Mouse (Mus musculus): ENCODE measurements around the gene Haghl. TPM values are rescaled to one million over a fixed set of nuclear protein-coding genes. Genes with fewer than 3 reads are reported as not detected.
"Not testable (repeated sequence)": the region's sequence is repeated elsewhere in the genome, so short reads cannot be mapped to it uniquely, and the experiment has no call there.

Haghl gene
- polyA plus RNA-seq, 1 experiment from 2014 or later = 105 TPM

DNA sequence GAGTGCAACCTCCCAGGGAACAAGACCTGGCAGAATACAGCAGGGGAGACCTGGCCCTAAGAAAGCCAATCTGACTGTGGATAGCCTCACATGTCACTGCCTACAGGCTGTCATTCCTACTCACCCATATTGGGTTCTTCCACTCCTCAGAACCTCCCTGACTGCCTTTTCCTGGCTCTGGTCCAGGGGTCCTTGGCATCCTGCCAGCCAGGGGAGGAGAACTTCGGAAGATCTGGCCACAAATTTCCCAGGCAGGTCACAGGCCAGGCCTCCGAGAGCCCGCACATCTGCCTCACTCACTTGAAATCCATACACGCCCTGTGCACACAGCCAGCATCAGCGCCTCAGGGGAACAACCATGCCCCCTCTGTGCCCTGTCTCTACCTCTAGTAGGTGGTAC, 34.0 kb downstream of the Haghl start:
- Histone ChIP-seq H3K9me3 (replicated peaks) (no peaks in the 10 kb centered on the region), H3K4me3 (no peak overlapping the region), H3K4me1 (peaks cover 6% of the 10 kb centered on the region; the same call in 1 of the 2 replicates), H3K4me2 (replicated peaks) (no peak overlapping the region), H3K27me3 (0 out of 2 replicates have a peak, but pooled peaks cover 1% of the 10 kb centered on the region), H3K27ac (no peak overlapping the region), H3K9ac (0 out of 2 replicates have a peak overlapping the region, but pooled peaks have one; percentile 13), H3K36me3 (no peaks in the 10 kb centered on the region)
- 73% methylated on average over 5 of the region's 5 CpGs for WGBS
- no peak for ATAC-seq (ENCODE audit: low FRiP score)

- Histone ChIP-seq H3K4me3 (no peak overlapping the region), H3K9ac (no peak overlapping the region), H3K27me3 (peaks cover 3% of the 10 kb centered on the region; the same call in 1 of the 2 replicates), H3K4me2 (replicated peaks) (no peak overlapping the region), H3K36me3 (no peaks in the 10 kb centered on the region), H3K9me3 (replicated peaks) (no peaks in the 10 kb centered on the region), H3K4me1 (peaks cover 6% of the 10 kb centered on the region; the same call in 1 of the 2 replicates), H3K27ac (no peak overlapping the region)
- 88% methylated on average over 6 of the region's 6 CpGs for WGBS
- ATAC-seq (ENCODE audit: low FRiP score) = no peak
These were observed 36.2 kb downstream of the Haghl start for GRCm38 (mm10) chr17:25749314-25749713.

DNA sequence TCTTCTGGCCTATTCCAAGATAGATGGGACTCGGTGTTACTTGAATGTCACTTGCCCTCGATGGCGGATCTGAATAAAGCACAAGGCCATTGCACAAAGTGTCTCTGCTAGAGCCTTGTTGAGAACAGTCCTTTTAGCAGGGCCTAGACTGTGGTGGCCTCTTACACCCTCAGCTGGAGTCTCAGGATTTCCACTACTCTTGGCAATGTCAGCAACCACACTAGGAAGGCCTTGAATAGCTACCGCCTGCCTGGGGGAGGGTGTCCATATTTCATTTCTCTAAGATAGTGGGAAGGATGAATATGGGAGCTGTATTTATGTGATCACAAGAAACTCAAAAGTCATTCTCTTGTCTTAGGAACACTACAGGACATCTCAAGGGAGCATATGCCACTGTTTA, 37.2 kb downstream of the Haghl start:
- WGBS = 90% methylated on average over 4 of the region's 4 CpGs
- Histone ChIP-seq H3K27me3 (peaks cover 3% of the 10 kb centered on the region; the same call in 1 of the 2 replicates), H3K9ac (no peak overlapping the region)

DNA sequence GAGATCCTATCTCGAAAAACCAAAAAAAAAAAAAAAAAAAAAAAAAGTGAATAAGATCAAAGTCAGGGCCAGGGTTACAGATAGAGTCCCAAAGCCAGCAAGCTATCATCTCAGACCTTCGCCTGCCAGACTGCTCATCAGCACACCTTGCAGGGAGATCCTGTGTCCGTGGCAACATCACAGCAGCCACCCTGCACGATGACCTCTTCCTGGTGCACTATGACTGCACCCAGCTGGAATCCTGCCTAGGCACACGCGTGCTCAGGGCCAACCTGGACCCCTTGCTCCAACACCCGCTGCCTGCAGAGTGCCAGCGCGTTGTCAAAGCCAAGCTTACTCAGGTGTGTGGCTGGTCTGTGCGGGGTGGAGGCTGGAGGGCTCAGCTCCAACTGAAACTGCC, 41.2 kb downstream of the Haghl start:
- H3K4me3 ChIP-seq = no peak overlapping the region
- H3K9me3 ChIP-seq (replicated peaks) = no peaks in the 10 kb centered on the region
- H3K9ac ChIP-seq = no peak overlapping the region
- H3K4me2 ChIP-seq (replicated peaks) = no peak overlapping the region
- WGBS = 79% methylated on average over 10 of the region's 10 CpGs
- H3K4me1 ChIP-seq = no peaks in the 10 kb centered on the region
- H3K27me3 ChIP-seq = peaks cover 3% of the 10 kb centered on the region; the same call in 1 of the 2 replicates
- no peak for ATAC-seq (ENCODE audit: low FRiP score)
- no peaks in the 10 kb centered on the region for H3K36me3 ChIP-seq
- no peak overlapping the region for H3K27ac ChIP-seq

More for the DNA sequence above, 37.2 kb downstream of the Haghl start:
- no peak for ATAC-seq (ENCODE audit: low FRiP score)
- Histone ChIP-seq H3K4me1 (peaks cover 6% of the 10 kb centered on the region; the same call in 1 of the 2 replicates), H3K36me3 (no peaks in the 10 kb centered on the region), H3K27ac (no peak overlapping the region), H3K4me3 (no peak overlapping the region), H3K9me3 (replicated peaks) (no peaks in the 10 kb centered on the region), H3K4me2 (replicated peaks) (no peak overlapping the region)

GRCm38 (mm10) chr17:25743831-25744230, 41.6 kb downstream of the Haghl start:
- WGBS = 89% methylated on average over 9 of the region's 9 CpGs
- Histone ChIP-seq H3K9ac (no peak overlapping the region), H3K27me3 (peaks cover 3% of the 10 kb centered on the region; the same call in 1 of the 2 replicates), H3K9me3 (replicated peaks) (no peaks in the 10 kb centered on the region), H3K27ac (no peak overlapping the region), H3K36me3 (no peaks in the 10 kb centered on the region), H3K4me2 (replicated peaks) (no peak overlapping the region), H3K4me3 (no peak overlapping the region), H3K4me1 (no peaks in the 10 kb centered on the region)
- no peak for ATAC-seq (ENCODE audit: low FRiP score)

- H3K9me3 ChIP-seq (replicated peaks); H3K4me2 ChIP-seq (replicated peaks); H3K27ac ChIP-seq; H3K4me1 ChIP-seq; H3K27me3 ChIP-seq; H3K9ac ChIP-seq; H3K36me3 ChIP-seq; H3K4me3 ChIP-seq; ATAC-seq (ENCODE audit: low FRiP score): not testable (repeated sequence)
- 71% methylated on average over 12 of the region's 12 CpGs for WGBS
These were observed 44.0 kb downstream of the Haghl start for GRCm38 (mm10) chr17:25741471-25741870.

- no peak overlapping the region for H3K4me3 ChIP-seq
- no peaks in the 10 kb centered on the region; the same call in 1 of the 2 replicates for H3K27me3 ChIP-seq
- ATAC-seq (ENCODE audit: low FRiP score) = no peak
- H3K4me1 ChIP-seq = no peaks in the 10 kb centered on the region
- no peak overlapping the region for H3K27ac ChIP-seq
- WGBS = 85% methylated on average over 7 of the region's 7 CpGs
- no peaks in the 10 kb centered on the region for H3K9me3 ChIP-seq (replicated peaks)
- no peak overlapping the region for H3K4me2 ChIP-seq (replicated peaks)
- no peak overlapping the region for H3K9ac ChIP-seq
- no peaks in the 10 kb centered on the region for H3K36me3 ChIP-seq
These were observed 46.6 kb downstream of the Haghl start for GRCm38 (mm10) chr17:25738861-25739260.

GRCm38 (mm10) chr17:25735745-25736144, 49.7 kb downstream of the Haghl start, which contains the start of gene Mslnl:
Gene Mslnl, plus strand, starts transcription at chr17:25736042.
- Histone ChIP-seq H3K9ac (no peak within 1 kb of the TSS), H3K4me1 (no peaks in the 10 kb centered on the region), H3K4me3 (no peak within 1 kb of the TSS), H3K27ac (no peak within 1 kb of the TSS), H3K4me2 (replicated peaks) (no peak within 1 kb of the TSS), H3K9me3 (replicated peaks) (no peaks in the 10 kb centered on the region), H3K27me3 (no peaks in the 10 kb centered on the region), H3K36me3 (no peaks in the 10 kb centered on the region)
- no peak for ATAC-seq (ENCODE audit: low FRiP score)
- WGBS = 85% methylated on average over 3 of the region's 3 CpGs

GRCm38 (mm10) chr17:25735246-25735645, 50.2 kb downstream of the Haghl start:
- ATAC-seq (ENCODE audit: low FRiP score) = no peak
- no peaks in the 10 kb centered on the region for H3K4me1 ChIP-seq
- H3K27me3 ChIP-seq = no peaks in the 10 kb centered on the region
- H3K4me2 ChIP-seq (replicated peaks) = no peak overlapping the region
- no peak overlapping the region for H3K9ac ChIP-seq
- 80% methylated on average over 5 of the region's 5 CpGs for WGBS
- H3K4me3 ChIP-seq = no peak overlapping the region
- H3K36me3 ChIP-seq = 0 out of 2 replicates have a peak, but pooled peaks cover 2% of the 10 kb centered on the region
- no peak overlapping the region for H3K27ac ChIP-seq
- H3K9me3 ChIP-seq (replicated peaks) = no peaks in the 10 kb centered on the region

DNA sequence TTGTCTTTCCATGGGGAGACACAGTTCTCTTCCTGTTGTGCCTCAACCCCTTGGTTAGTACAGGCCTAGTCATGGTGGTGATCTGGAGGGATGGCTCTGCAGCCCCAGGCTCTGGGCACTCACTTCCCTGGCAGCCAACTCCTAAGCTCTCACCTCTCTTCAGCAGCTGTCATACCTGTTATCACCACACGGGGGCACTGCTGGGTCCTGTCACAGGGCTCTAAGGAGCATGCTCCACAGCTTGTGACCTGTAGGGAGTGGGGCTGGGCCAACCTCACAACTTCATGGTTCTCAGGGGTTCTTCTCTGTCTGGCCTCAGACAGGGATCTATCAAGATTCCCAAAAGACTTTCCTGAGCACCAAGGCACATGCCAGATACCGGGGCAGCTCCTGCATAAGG, 53.4 kb downstream of the Haghl start:
- H3K27me3 ChIP-seq = no peaks in the 10 kb centered on the region
- H3K4me3 ChIP-seq = no peak overlapping the region
- ATAC-seq (ENCODE audit: low FRiP score) = no peak
- no peak overlapping the region for H3K4me2 ChIP-seq (replicated peaks)
- H3K27ac ChIP-seq = no peak overlapping the region
- H3K4me1 ChIP-seq = peaks cover 13% of the 10 kb centered on the region
- no peak overlapping the region for H3K9ac ChIP-seq
- 0 out of 2 replicates have a peak, but pooled peaks cover 3% of the 10 kb centered on the region for H3K36me3 ChIP-seq
- H3K9me3 ChIP-seq (replicated peaks) = no peaks in the 10 kb centered on the region
- WGBS = 9% methylated on average over 2 of the region's 2 CpGs

Small RNA genes within 50 kb of the gene (microRNA-seq; reads per million reads assigned to microRNA genes)
- gene Gm25083 (not detected), gene Mir3082 (not detected), gene Mir6966 (not detected)

Other genes starting within 250 kb of the Haghl start
- 11.8 and 12.7 TPM in 2 replicates for gene Sox8, start 215.0 kb downstream of the Haghl start, polyA plus RNA-seq (2016; fragmentation: Nextera tagmentation; extraction: Ambion mirVana)
- 25.7 and 26.2 TPM in 2 replicates for gene Lmf1, start 206.6 kb downstream of the Haghl start, polyA plus RNA-seq (2016; fragmentation: Nextera tagmentation; extraction: Ambion mirVana)
- gene Gng13, start 68.5 kb downstream of the Haghl start, polyA plus RNA-seq (2016; fragmentation: Nextera tagmentation; extraction: Ambion mirVana) = 0.54 and 0.77 TPM in 2 replicates
- 21.4 and 26.8 TPM in 2 replicates for gene Chtf18, start 58.3 kb downstream of the Haghl start, polyA plus RNA-seq (2016; fragmentation: Nextera tagmentation; extraction: Ambion mirVana)
- gene Rpusd1, start 58.0 kb downstream of the Haghl start, polyA plus RNA-seq (2016; fragmentation: Nextera tagmentation; extraction: Ambion mirVana) = 19.3 and 20.3 TPM in 2 replicates
- not detected in 2 replicates for gene Mslnl, start 49.6 kb downstream of the Haghl start, polyA plus RNA-seq (2016; fragmentation: Nextera tagmentation; extraction: Ambion mirVana)
- gene Msln, start 31.3 kb downstream of the Haghl start, polyA plus RNA-seq (2016; fragmentation: Nextera tagmentation; extraction: Ambion mirVana) = 0.75 TPM in 1 of 2 replicates, not detected in the other
- gene Narfl, start 11.9 kb downstream of the Haghl start, polyA plus RNA-seq (2016; fragmentation: Nextera tagmentation; extraction: Ambion mirVana) = 25.1 and 26.8 TPM in 2 replicates
- 0.40 and 0.63 TPM in 2 replicates for gene Ccdc78, start 907 bp upstream of the Haghl start, polyA plus RNA-seq (2016; fragmentation: Nextera tagmentation; extraction: Ambion mirVana)
- gene Fam173a, start 7.2 kb upstream of the Haghl start, polyA plus RNA-seq (2016; fragmentation: Nextera tagmentation; extraction: Ambion mirVana) = 69.7 and 76.0 TPM in 2 replicates
- gene AC134908.4, start 10.0 kb upstream of the Haghl start, polyA plus RNA-seq (2016; fragmentation: Nextera tagmentation; extraction: Ambion mirVana) = 0.98 TPM in 1 of 2 replicates, not detected in the other
- gene Metrn, start 11.5 kb upstream of the Haghl start, polyA plus RNA-seq (2016; fragmentation: Nextera tagmentation; extraction: Ambion mirVana) = 62.2 and 71.0 TPM in 2 replicates
- gene Fbxl16, start 23.4 kb upstream of the Haghl start, polyA plus RNA-seq (2016; fragmentation: Nextera tagmentation; extraction: Ambion mirVana) = 22.8 and 23.5 TPM in 2 replicates
- gene Wdr24, start 38.0 kb upstream of the Haghl start, polyA plus RNA-seq (2016; fragmentation: Nextera tagmentation; extraction: Ambion mirVana) = 25.9 and 27.0 TPM in 2 replicates
- gene Jmjd8, start 43.2 kb upstream of the Haghl start, polyA plus RNA-seq (2016; fragmentation: Nextera tagmentation; extraction: Ambion mirVana) = 64.0 and 64.7 TPM in 2 replicates
- gene Stub1, start 47.7 kb upstream of the Haghl start, polyA plus RNA-seq (2016; fragmentation: Nextera tagmentation; extraction: Ambion mirVana) = 271 and 291 TPM in 2 replicates
- 6.1 and 7.5 TPM in 2 replicates for gene Rhbdl1, start 51.6 kb upstream of the Haghl start, polyA plus RNA-seq (2016; fragmentation: Nextera tagmentation; extraction: Ambion mirVana)
- 3.9 TPM in 2 replicates for gene Gm20683, start 56.1 kb upstream of the Haghl start, polyA plus RNA-seq (2016; fragmentation: Nextera tagmentation; extraction: Ambion mirVana)
- 18.5 and 19.4 TPM in 2 replicates for gene Rhot2, start 59.2 kb upstream of the Haghl start, polyA plus RNA-seq (2016; fragmentation: Nextera tagmentation; extraction: Ambion mirVana)
- gene Wdr90, start 75.8 kb upstream of the Haghl start, polyA plus RNA-seq (2016; fragmentation: Nextera tagmentation; extraction: Ambion mirVana) = 30.0 and 31.2 TPM in 2 replicates
- 6.2 and 6.3 TPM in 2 replicates for gene Mcrip2, start 83.1 kb upstream of the Haghl start, polyA plus RNA-seq (2016; fragmentation: Nextera tagmentation; extraction: Ambion mirVana)
- gene Mettl26, start 89.4 kb upstream of the Haghl start, polyA plus RNA-seq (2016; fragmentation: Nextera tagmentation; extraction: Ambion mirVana) = 48.7 and 53.2 TPM in 2 replicates
- gene Wfikkn1, start 95.2 kb upstream of the Haghl start, polyA plus RNA-seq (2016; fragmentation: Nextera tagmentation; extraction: Ambion mirVana) = 0.29 and 0.90 TPM in 2 replicates
- gene Rab40c, start 134.1 kb upstream of the Haghl start, polyA plus RNA-seq (2016; fragmentation: Nextera tagmentation; extraction: Ambion mirVana) = 42.1 and 43.6 TPM in 2 replicates
- 53.6 and 57.5 TPM in 2 replicates for gene Pigq, start 159.3 kb upstream of the Haghl start, polyA plus RNA-seq (2016; fragmentation: Nextera tagmentation; extraction: Ambion mirVana)
- 0.27 TPM in 1 of 2 replicates, not detected in the other for gene Nhlrc4, start 159.3 kb upstream of the Haghl start, polyA plus RNA-seq (2016; fragmentation: Nextera tagmentation; extraction: Ambion mirVana)
- 0.17 and 0.18 TPM in 2 replicates for gene A930017K11Rik, start 166.9 kb upstream of the Haghl start, polyA plus RNA-seq (2016; fragmentation: Nextera tagmentation; extraction: Ambion mirVana)
- gene Capn15, start 200.1 kb upstream of the Haghl start, polyA plus RNA-seq (2016; fragmentation: Nextera tagmentation; extraction: Ambion mirVana) = 32.5 and 32.6 TPM in 2 replicates